Mouse (Mus musculus) embryonic facial prominence, embryonic 11.5 days (tissue): ENCODE measurements around the gene Drg1. TPM values are rescaled to one million over a fixed set of nuclear protein-coding genes. Genes with fewer than 3 reads are reported as not detected.

Source experiments
- ATAC-seq: fragments of 200-750 bp; cut with Nextera tagmentation; replicated peaks from 2 replicates; pipeline ENCODE4 v1.8.0; 2017; ENCODE audit warnings: low read depth; ENCODE audit not compliant: insufficient number of reproducible peaks, low FRiP score, low TSS enrichment
- DNase-seq: peaks from one replicate; pipeline ENCODE4 v3.0.0-alpha.2; 2015; ENCODE audit warnings: low spot score
- H3K27ac ChIP-seq: fragments of 300-500 bp; sonication (generic); replicated peaks from 2 replicates; pipeline ENCODE4 v1.5.1; 2014; ENCODE audit warnings: mild to moderate bottlenecking, low read depth, low read length, control low read depth
- H3K27me3 ChIP-seq: fragments of 300-500 bp; sonication (generic); 2 replicates; pipeline ENCODE4 v1.6.1; 2014; ENCODE audit warnings: mild to moderate bottlenecking, low read length, moderate library complexity, mixed read lengths; ENCODE audit not compliant: control insufficient read depth, insufficient read depth
- H3K36me3 ChIP-seq: fragments of 300-500 bp; sonication (generic); replicated peaks from 2 replicates; pipeline ENCODE4 v1.6.1; 2014; ENCODE audit warnings: low read depth, mild to moderate bottlenecking, low read length, moderate library complexity, mixed read lengths; ENCODE audit not compliant: control insufficient read depth, insufficient read depth
- H3K4me1 ChIP-seq: fragments of 300-500 bp; sonication (generic); 2 replicates; pipeline ENCODE4 v1.6.1; 2014; ENCODE audit warnings: low read length, mixed read lengths; ENCODE audit not compliant: control insufficient read depth, insufficient read depth
- H3K4me2 ChIP-seq: fragments of 300-500 bp; sonication (generic); 2 replicates; pipeline ENCODE4 v1.6.1; 2014; ENCODE audit warnings: low read depth, mild to moderate bottlenecking, control low read depth, low read length, moderate library complexity
- H3K4me3 ChIP-seq: fragments of 300-500 bp; sonication (generic); 2 replicates; pipeline ENCODE4 v1.5.1; 2014; ENCODE audit warnings: low read depth, low read length, control low read depth
- H3K9ac ChIP-seq: fragments of 300-500 bp; sonication (generic); replicated peaks from 2 replicates; pipeline ENCODE4 v1.6.1; 2014; ENCODE audit warnings: mild to moderate bottlenecking, control low read depth, low read length
- H3K9me3 ChIP-seq: fragments of 300-500 bp; sonication (generic); replicated peaks from 2 replicates; pipeline ENCODE4 v1.6.1; 2016; ENCODE audit warnings: mild to moderate bottlenecking, low read length, inconsistent platforms, mixed read lengths; ENCODE audit not compliant: control insufficient read depth
- WGBS: fragments of 180-500 bp; shearing (Covaris S2); extraction: QIAGEN DNeasy Blood & Tissue Kit; methylation state at CpG from one replicate; pipeline ENCODE4 v1.1.7; 2014; 5-methylcytosine and 5-hydroxymethylcytosine counted together
- polyA plus RNA-seq: library from polyadenylated mRNA; unstranded; fragments of >200 nt; fragmentation: Nextera tagmentation; extraction: Ambion mirVana; gene quantifications from 2 replicates; pipeline ENCODE4 v1.2.1, GENCODE M21; 2014

The Drg1 gene
- polyA plus RNA-seq, 1 experiment from 2014 or later = 294 TPM

DNA sequence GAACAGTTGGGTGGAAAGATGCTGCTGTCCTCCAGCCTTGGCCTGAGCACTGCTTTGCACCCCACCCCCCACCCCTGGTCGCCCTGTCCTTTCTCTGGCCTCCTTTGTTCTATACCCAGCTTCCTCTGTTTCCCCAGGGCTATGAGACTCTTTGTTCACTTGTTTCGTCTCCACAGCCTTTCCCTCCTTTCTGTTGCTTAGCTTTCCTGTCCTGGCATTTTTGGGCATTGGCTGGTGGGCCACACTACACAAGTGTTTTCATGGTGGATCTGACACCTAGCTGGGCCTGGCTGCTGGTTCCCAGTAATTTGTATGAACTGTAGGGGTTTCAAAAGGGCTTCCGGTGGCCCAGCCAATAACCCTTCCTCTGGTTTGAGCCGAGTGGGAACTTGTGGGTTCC lies 27.1 kb upstream of the Drg1 start:
- peak overlapping the region; percentile 98 for H3K4me2 ChIP-seq
- peaks cover 5% of the 10 kb centered on the region for H3K4me1 ChIP-seq
- peak overlapping the region; percentile 100 for H3K27ac ChIP-seq
- H3K27me3 ChIP-seq = no peaks in the 10 kb centered on the region
- peak overlapping the region; percentile 94 for H3K4me3 ChIP-seq
- peaks cover 26% of the 10 kb centered on the region for H3K36me3 ChIP-seq
- ATAC-seq (no peak), DNase-seq (no peak)
- no peaks in the 10 kb centered on the region for H3K9me3 ChIP-seq
- 38% methylated on average over 4 of the region's 4 CpGs for WGBS
- H3K9ac ChIP-seq = peak overlapping the region; percentile 98

DNA sequence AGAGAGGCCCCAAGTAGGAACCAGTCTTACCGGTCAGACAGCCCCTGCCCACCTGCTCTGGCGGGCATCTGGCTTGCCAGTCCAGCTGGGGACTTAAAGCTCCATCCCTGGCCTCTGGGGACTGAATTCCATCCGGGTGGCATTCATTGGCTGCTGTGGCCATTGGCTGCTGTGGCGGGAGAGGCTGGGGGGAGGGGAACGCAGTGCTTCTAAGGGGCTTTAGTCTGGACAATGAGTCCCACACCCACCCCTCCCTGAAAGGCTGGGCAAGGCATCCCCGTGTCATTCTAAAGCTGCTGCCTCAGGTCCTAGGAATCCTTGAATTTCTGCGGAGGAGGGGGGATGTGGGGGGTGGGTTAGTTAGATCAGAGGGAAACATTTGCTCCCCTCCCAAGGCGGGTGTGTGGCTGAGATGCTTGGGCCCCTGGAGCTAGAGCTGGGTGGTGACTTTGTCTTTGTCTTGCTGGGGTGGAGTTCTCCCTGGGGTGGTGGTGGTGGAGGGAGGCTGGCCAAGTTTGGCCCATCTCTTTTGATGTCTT lies 26.6 kb upstream of the Drg1 start:
- peak; percentile 31 for ATAC-seq

DNA sequence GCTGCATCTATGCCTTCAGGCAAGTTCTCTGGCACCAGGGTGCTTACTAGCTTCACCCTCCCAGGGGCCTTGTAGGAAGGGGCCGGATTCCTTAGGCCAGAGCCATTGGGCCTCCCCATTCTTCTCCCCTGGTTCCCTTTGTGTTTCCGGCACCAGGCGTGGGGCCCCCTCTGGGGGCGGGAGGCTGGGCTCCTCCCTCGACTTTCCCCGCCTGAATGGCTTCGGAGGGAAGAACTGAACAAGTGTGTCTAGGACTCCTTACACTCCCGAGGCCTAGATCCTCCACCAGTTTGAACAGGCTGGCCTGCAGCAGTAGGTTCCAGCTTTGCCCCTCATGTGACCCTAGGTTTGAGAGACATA lies 25.8 kb upstream of the Drg1 start:
- Histone ChIP-seq H3K4me2 (peak overlapping the region; percentile 98), H3K27me3 (no peaks in the 10 kb centered on the region), H3K9me3 (no peaks in the 10 kb centered on the region), H3K4me1 (peaks cover 5% of the 10 kb centered on the region), H3K9ac (peak overlapping the region; percentile 98), H3K4me3 (peak overlapping the region; percentile 94), H3K27ac (peak overlapping the region; percentile 100), H3K36me3 (peaks cover 16% of the 10 kb centered on the region)
- ATAC-seq (peak; percentile 7; the same call in 1 of the 2 replicates), DNase-seq (peak; percentile 83)
- WGBS = 0% methylated on average over 8 of the region's 8 CpGs

More for the DNA sequence above, 26.6 kb upstream of the Drg1 start:
- Histone ChIP-seq H3K27me3 (no peaks in the 10 kb centered on the region), H3K4me3 (peak overlapping the region; percentile 94), H3K4me1 (peaks cover 5% of the 10 kb centered on the region), H3K9me3 (no peaks in the 10 kb centered on the region), H3K27ac (peak overlapping the region; percentile 100), H3K36me3 (peaks cover 22% of the 10 kb centered on the region), H3K4me2 (peak overlapping the region; percentile 98), H3K9ac (peak overlapping the region; percentile 98)
- 0% methylated on average over 8 of the region's 8 CpGs for WGBS
- peak; percentile 88 for DNase-seq

DNA sequence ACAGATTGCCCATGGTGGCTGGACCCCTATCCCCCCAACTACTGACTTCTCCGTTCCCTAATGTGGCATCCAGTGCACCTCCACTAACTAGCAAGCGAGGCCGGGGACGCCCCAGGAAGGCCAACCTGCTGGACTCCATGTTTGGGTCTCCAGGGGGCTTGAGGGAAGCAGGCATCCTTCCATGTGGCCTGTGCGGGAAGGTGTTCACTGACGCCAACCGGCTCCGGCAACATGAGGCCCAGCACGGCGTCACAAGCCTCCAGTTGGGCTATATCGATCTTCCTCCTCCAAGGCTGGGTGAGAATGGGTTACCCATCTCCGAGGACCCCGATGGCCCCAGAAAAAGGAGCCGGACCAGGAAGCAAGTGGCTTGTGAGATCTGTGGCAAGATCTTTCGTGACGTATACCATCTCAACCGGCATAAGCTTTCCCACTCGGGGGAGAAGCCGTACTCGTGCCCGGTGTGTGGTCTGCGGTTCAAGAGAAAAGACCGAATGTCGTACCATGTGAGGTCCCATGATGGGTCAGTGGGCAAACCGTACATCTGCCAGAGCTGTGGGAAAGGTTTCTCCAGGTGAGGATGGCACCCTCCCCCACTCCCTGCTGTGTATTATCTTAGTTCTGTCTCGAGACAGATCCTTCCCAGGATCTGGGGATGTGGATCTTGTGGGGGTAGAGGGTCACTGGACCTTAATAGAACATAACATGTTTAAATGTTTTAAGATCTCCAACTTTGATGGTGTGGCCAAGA lies 25.3 kb upstream of the Drg1 start:
- Histone ChIP-seq H3K36me3 (peaks cover 11% of the 10 kb centered on the region), H3K4me1 (peaks cover 5% of the 10 kb centered on the region), H3K27me3 (no peaks in the 10 kb centered on the region), H3K4me2 (peak overlapping the region; percentile 98), H3K9me3 (no peaks in the 10 kb centered on the region), H3K4me3 (peak overlapping the region; percentile 94), H3K9ac (peak overlapping the region; percentile 98), H3K27ac (peak overlapping the region; percentile 100)
- peak; percentile 30 for DNase-seq
- 1% methylated on average over 26 of the region's 26 CpGs for WGBS
- no peak for ATAC-seq

DNA sequence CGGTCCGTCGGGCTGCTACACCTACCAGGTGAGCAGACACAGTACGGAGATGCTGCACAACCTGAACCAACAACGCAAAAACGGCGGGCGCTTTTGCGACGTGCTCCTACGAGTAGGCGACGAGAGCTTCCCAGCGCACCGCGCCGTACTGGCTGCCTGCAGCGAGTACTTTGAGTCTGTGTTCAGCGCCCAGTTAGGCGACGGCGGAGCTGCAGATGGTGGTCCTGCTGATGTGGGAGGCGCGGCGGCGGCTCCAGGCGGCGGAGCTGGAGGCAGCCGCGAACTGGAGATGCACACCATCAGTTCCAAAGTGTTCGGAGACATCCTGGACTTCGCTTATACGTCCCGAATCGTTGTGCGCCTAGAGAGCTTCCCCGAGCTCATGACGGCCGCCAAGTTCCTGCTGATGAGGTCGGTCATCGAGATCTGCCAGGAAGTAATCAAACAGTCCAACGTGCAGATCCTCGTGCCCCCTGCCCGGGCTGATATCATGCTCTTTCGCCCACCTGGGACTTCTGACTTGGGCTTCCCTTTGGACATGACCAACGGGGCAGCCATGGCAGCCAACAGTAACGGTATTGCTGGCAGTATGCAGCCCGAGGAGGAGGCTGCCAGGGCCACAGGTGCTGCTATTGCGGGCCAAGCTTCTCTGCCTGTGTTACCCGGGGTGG lies 24.6 kb upstream of the Drg1 start:
- H3K27me3 ChIP-seq = no peaks in the 10 kb centered on the region
- peak overlapping the region; percentile 98 for H3K9ac ChIP-seq
- peak overlapping the region; percentile 100 for H3K27ac ChIP-seq
- H3K9me3 ChIP-seq = no peaks in the 10 kb centered on the region
- H3K4me1 ChIP-seq = peaks cover 5% of the 10 kb centered on the region
- H3K4me3 ChIP-seq = peak overlapping the region; percentile 94
- peak overlapping the region; percentile 98 for H3K4me2 ChIP-seq
- H3K36me3 ChIP-seq = peaks cover 10% of the 10 kb centered on the region
- ATAC-seq (no peak), DNase-seq (peak; percentile 35)
- 1% methylated on average over 50 of the region's 50 CpGs for WGBS

DNA sequence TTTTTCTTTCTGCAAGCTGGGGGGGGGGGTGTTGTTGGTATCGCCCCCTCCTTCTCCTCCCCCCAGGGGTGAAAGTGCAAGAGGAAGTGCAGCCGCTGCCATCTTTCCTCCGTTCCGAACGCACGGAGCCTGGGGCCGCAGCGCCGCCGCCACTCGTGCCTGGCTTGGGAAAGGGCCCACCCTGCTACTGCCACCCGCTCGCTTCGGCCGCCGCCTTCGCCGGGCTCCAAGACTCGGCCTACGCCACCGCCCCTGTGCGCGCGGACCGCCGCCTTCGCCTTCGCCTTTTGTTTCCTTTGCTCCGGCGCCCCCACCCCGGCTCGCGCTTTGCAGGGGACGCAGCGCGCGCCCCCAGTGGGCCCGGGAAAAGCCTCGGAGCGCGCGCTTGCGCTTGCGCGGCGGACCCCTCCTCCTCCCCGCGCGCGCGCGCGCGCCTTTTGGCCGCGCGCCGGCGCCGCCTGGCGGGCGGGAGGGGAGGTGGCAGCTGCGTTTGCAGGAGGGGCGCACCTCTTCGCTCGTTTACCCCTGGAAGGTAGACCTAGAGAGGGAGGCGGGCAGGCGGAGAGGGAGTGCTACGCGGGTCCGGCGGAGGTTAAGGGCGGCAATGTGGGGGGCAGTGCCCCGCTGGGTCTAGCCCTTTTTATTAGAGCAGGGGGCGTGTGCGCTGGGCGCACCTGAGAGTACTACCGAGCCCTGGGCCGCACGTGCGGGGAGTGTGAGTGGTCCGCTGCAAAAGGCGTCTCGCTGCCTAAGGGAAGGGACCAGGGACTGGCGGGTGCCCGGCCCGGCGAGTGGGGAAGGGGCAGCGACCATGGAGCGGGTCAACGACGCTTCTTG lies 23.8 kb upstream of the Drg1 start:
- Histone ChIP-seq H3K4me1 (peaks cover 5% of the 10 kb centered on the region), H3K4me2 (peak overlapping the region; percentile 98), H3K4me3 (peak overlapping the region; percentile 94), H3K9me3 (no peaks in the 10 kb centered on the region), H3K27ac (peak overlapping the region; percentile 100), H3K27me3 (no peaks in the 10 kb centered on the region), H3K9ac (peak overlapping the region; percentile 98), H3K36me3 (peaks cover 10% of the 10 kb centered on the region)
- DNase-seq = peak; percentile 94
- ATAC-seq = peak; percentile 25
- WGBS = under 1% methylated on average over 72 of the region's 92 CpGs

DNA sequence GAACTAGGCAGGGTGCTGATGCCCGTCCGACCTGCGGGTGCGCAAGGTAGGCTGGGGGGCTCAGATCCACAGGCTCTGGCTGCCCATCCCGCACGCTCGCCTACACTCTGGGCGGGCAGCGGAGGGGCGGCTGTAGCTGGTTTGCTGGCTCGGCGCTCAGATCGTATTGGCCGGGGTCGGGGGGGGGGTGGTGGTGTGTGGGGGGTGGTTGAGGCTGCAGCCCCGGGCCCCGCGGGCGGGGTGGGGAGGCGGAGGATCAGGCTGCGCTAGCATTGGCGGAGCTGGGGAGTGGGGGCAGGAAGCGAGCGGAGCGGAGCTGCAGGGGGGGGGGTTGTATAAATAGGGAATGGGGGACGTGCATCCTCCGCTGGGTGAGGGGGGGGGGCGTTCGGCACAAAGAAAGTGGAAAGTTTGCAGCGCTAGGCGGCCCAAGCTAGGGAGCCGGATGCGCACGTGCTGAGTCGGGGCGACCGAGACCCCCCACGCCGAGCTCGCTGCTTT lies 23.1 kb upstream of the Drg1 start:
- Histone ChIP-seq H3K27me3 (no peaks in the 10 kb centered on the region), H3K36me3 (peaks cover 7% of the 10 kb centered on the region), H3K4me2 (peak overlapping the region; percentile 98), H3K4me1 (peaks cover 5% of the 10 kb centered on the region), H3K4me3 (peak overlapping the region; percentile 94), H3K9me3 (no peaks in the 10 kb centered on the region), H3K9ac (peak overlapping the region; percentile 98), H3K27ac (peak overlapping the region; percentile 100)
- peak; percentile 81 for ATAC-seq
- peak; percentile 95 for DNase-seq
- 1% methylated on average over 24 of the region's 40 CpGs for WGBS
